Mouse (Mus musculus): ENCODE measurements around the gene Elovl6. TPM values are rescaled to one million over a fixed set of nuclear protein-coding genes. Genes with fewer than 3 reads are reported as not detected.

Elovl6 gene
- total and polyA plus RNA-seq, 3 experiments: 15.0 to 17.2 TPM; not detected in 1

GRCm38 (mm10) chr3:129687429-129687828, 155.3 kb downstream of the Elovl6 start:
- Histone ChIP-seq H3K9ac (ENCODE audit: control insufficient read depth, low read depth, low read length, poor library complexity, severe bottlenecking) (no peak overlapping the region), H3K9me3 (replicated peaks; ENCODE audit: insufficient read depth, low read length) (no peaks in the 10 kb centered on the region), H3K27me3 (ENCODE audit: control insufficient read depth in 1 of 2, insufficient read depth in 2 of 2, low read length in 2 of 2) (no peaks in the 10 kb centered on the region), H3K79me2 (ENCODE audit: control insufficient read depth, insufficient read depth, low read length, poor library complexity) (no peaks in the 10 kb centered on the region), H3K4me3 (ENCODE audit: control insufficient read depth in 1 of 2, insufficient read depth in 1 of 2, low read depth in 2 of 2, low read length in 2 of 2) (no peak overlapping the region), H3K36me3 (ENCODE audit: control insufficient read depth in 1 of 2, insufficient read depth in 2 of 2, low read length in 2 of 2) (peaks cover 0 to 5% of the 10 kb centered on the region in 2 experiments; a peak in 2 of 4 replicates), H3K27ac (ENCODE audit: control insufficient read depth, low read depth, low read length) (no peak overlapping the region), H3K4me1 (ENCODE audit: control insufficient read depth in 1 of 2, insufficient read depth in 2 of 2, low read length in 2 of 2) (peaks cover 3 to 8% of the 10 kb centered on the region in 2 experiments; a peak in 1 of 4 replicates)
- TF ChIP-seq GABPA (IDR thresholded peaks at IDR 0.05; ENCODE audit: low read depth, low read length) (no peak), CHD2 (IDR thresholded peaks at IDR 0.05; ENCODE audit: low read length) (no peak)
- no peak for DNase-seq (ENCODE audit: low read depth, low spot score)

Other genes starting within 250 kb of the Elovl6 start
- not detected in 2 replicates for gene Enpep, start 199.6 kb upstream of the Elovl6 start, total RNA-seq (2012; rRNA removed)
- not detected for gene Enpep, start 199.6 kb upstream of the Elovl6 start, polyA plus RNA-seq (2012; ENCODE audit: insufficient read depth in 1 of 2, insufficient read length in 2 of 2, low read depth in 1 of 2, low replicate concordance in 2 of 2, missing spikeins in 1 of 2)
- 1.5 and 1.8 TPM in 2 replicates for gene Egf, start 223.0 kb downstream of the Elovl6 start, total RNA-seq (2012; rRNA removed)
- gene Egf, start 223.0 kb downstream of the Elovl6 start, polyA plus RNA-seq (2012; ENCODE audit: insufficient read depth in 1 of 2, insufficient read length in 2 of 2, low read depth in 1 of 2, low replicate concordance in 2 of 2, missing spikeins in 1 of 2): 1 to 10 TPM in 1 of 2 experiments, not detected in 1; 3.1 TPM

All from MEL (cell line).